Mouse (Mus musculus): ENCODE measurements at regions not wholly inside any gene's neighbourhood (a gene's known extent, or its start where the extent isn't known, plus 50 kb on each side); places are given as distances from the start of the nearest gene placed in this dataset.

- in situ Hi-C loops (cut with MboI, MseI), result no loop called here
Measured at GRCm38 (mm10) chr2:115101501-115101900, 446.7 kb upstream of the Dph6 start.

DNA sequence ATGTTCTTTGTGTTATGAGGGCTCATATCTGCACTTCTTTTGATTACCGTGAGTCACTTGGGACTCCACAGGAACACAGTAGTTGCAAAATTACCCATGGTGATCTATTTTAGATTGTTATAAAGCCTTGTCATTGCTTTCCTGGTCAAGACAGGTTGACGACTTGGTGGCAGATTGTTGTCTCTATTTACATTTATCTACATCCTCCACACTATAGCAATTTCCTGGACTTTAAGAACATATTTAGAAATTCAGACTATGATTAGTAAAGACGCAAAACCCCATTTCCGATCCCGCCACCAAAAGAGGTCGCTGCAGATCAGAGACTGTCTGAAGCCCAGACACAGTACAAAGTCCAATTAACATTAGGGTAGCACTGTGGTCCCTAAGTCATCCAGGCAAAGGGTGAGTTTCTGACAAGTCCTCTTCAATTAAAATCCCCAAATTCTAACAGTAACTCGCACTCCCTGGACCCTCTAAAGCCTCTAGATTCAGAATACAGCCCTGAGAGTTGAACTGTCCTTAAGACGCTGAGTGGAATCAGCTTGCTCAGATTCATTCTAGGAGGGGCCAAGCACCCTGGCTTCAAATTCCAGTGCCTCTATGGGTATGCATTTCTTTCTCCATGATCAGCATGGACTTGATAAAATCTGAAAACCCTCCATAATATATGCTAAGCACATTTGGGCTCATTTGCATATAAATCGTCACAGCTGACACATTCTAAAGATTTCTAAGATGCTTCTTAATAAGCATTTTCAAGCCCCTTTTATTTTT, 461.9 kb upstream of the BC052040 start:
- in situ Hi-C loops (cut with MboI, MseI), result no loop called here

- in situ Hi-C loops (cut with MboI, MseI), result no loop called here
Measured at GRCm38 (mm10) chr2:115120206-115120503, 461.4 kb upstream of the BC052040 start.

DNA sequence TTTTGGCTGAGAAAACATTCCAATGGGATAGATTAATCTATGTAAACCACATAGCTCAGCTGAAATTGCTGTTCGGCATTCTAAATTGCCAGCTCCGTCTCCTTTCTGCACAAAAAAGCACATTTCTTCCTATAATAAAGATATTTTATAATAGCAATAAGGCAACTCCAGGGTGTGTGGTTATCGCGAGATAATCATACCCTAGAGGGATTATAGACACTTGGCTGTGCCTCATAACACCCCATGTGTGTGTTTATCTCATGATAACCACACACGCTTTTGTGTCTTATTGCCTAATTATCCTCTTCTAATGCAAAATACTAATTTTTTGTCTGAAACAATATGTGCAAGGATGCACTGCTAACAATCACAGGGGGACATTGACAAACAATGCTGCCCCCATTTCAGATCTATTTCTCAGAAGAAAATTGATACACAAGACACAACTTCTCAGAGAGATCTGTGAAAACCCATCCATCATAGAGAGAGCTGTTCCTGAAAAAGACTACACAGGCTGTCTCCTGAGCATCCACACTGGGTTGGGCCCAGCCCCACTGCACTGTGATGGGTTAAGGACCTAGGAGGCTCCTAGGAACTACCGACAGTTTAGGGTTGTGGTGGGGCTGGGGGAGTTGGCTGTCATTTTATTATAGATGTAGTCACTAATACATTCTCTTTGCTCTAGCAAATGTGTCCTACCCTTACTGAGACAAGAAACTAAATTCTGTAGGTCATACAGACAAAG, 454.7 kb upstream of the BC052040 start:
- in situ Hi-C loops (cut with MboI, MseI), result no loop called here

DNA sequence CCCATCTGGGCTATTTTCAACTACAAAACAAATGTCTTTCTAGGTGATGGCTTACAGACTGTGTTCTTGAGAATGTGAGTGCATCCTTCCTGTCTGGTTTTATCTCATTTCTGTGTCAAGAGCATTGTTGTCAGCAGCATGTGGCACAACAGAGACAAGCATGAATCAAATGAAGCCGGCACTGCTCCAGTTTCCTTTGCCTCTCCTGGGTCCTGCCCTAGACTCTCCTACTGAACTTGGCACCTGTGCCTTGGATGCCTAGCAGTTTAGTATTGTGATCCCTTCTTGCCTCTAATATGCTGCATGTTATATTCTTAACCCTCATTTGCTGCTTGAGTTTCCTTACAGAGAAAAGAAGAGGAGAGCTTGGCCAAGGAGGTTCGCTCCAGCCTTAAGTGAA, 449.8 kb upstream of the BC052040 start:
- in situ Hi-C loops (cut with MboI, MseI), result no loop called here

GRCm38 (mm10) chr2:115132165-115132592, 449.3 kb upstream of the BC052040 start:
- in situ Hi-C loops (cut with MboI, MseI), result no loop called here

- in situ Hi-C loops (cut with MboI, MseI), result no loop called here
Measured at GRCm38 (mm10) chr2:115141416-115141815, 440.1 kb upstream of the BC052040 start.

GRCm38 (mm10) chr2:115172111-115172510, 409.4 kb upstream of the BC052040 start:
- in situ Hi-C loops (cut with MboI, MseI), result no loop called here

DNA sequence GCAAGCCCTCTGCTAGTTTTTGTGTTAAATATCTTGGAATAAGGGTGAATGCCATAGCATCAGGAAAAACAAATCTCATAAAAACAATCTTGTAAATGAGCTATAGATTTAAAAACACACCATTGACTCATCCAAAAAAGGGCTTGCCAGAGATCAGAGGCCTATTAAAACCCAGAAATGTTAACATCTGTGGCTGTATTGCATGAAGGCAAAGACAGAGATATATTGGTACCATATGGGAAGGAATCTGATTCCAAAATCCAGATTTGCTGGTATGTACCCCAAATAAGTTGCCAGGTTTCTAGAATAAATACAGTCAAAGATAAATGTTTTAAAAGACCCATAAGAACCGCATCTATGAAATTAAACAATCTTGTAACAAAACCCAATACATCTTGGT, 404.4 kb upstream of the BC052040 start:
- in situ Hi-C loops (cut with MboI, MseI), result no loop called here

GRCm38 (mm10) chr2:115177896-115178295, 403.6 kb upstream of the BC052040 start:
- in situ Hi-C loops (cut with MboI, MseI), result no loop called here

- in situ Hi-C loops (cut with MboI, MseI), result no loop called here
Measured at GRCm38 (mm10) chr2:115211191-115211590, 370.3 kb upstream of the BC052040 start.

- in situ Hi-C loops (cut with MboI, MseI), result no loop called here
Measured at GRCm38 (mm10) chr2:115213181-115213970, 368.1 kb upstream of the BC052040 start.

GRCm38 (mm10) chr2:115214292-115214691, 367.2 kb upstream of the BC052040 start:
- in situ Hi-C loops (cut with MboI, MseI), result no loop called here

DNA sequence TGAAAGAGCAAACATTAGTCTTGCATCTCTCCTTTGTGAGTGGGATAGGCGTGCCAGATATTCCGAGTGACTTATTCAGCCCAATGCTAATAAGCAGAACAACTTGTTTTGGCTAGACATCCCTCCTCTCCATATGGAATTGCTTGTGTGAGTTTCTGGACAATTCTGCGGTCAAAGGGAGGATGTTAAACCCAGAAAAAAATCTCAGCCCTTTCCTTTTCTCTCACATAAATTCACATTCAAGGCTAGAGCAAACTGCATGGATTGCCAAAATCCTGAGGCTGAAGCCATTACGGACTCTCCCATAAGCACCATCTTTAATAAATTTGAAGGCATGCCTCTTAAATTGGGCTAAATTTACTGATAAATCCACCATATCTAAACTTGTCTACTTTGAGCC, 351.5 kb upstream of the BC052040 start:
- in situ Hi-C loops (cut with MboI, MseI), result no loop called here

- in situ Hi-C loops (cut with MboI, MseI), result no loop called here
Measured at GRCm38 (mm10) chr2:115247673-115248072, 333.8 kb upstream of the BC052040 start.

GRCm38 (mm10) chr2:115250019-115250807, 331.3 kb upstream of the BC052040 start:
- in situ Hi-C loops (cut with MboI, MseI), result no loop called here

DNA sequence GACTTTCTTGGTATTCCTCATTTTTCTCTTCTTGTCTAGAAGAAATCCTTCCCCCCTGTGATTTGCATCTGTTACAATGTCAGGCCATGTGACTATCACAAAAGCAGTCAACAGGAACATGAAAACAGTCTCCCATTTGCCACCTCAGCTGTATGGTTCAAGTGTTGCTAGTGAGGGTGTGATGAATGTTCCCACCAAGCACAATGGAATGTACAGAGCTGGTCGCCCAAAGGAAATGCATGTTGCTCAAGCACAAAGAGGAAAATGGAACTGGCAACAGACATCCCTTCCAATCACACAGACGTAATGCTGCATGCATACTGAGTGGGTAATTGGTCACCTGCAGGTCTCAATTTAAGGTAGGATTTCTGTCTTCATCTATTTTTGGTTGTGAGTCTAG, 324.1 kb upstream of the BC052040 start:
- in situ Hi-C loops (cut with MboI, MseI), result no loop called here

- in situ Hi-C loops (cut with MboI, MseI), result no loop called here
Measured at GRCm38 (mm10) chr2:115268247-115268646, 313.3 kb upstream of the BC052040 start.

GRCm38 (mm10) chr2:115277421-115277820, 304.1 kb upstream of the BC052040 start:
- in situ Hi-C loops (cut with MboI, MseI), result no loop called here

- in situ Hi-C loops (cut with MboI, MseI), result no loop called here
Measured at GRCm38 (mm10) chr2:115293020-115293419, 288.5 kb upstream of the BC052040 start.

DNA sequence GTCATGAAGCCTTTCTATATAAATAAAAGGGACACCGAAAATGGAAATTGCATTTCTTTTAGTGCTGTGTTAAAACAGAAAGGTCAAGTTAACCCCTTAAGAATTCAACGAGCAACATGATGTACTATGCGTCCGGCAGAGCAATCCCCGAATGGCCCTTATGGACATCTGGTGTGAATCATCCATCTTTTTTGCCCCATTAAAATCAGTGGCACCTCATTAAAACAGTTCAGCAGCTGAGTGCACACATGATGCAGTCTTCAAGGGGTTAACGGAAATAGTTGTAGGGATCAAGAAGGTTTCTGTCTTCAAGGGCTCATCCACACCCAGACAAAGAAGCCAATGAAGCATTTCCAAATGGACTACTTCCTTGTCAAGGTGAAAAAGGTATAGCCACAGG, 284.1 kb upstream of the BC052040 start:
- in situ Hi-C loops (cut with MboI, MseI), result no loop called here

GRCm38 (mm10) chr2:115307248-115307647, 274.3 kb upstream of the BC052040 start:
- in situ Hi-C loops (cut with MboI, MseI), result no loop called here

Measured in regulatory T cell (primary cell).